Mouse (Mus musculus) inflammation-experienced regulatory T-cells, adult 6 months (primary cell): ENCODE data around the gene Btbd19. TPM values are rescaled to one million over a fixed set of nuclear protein-coding genes. Genes with fewer than 3 reads are reported as not detected.

Source experiments
- ATAC-seq: one replicate; pipeline ENCODE4 v1.8.0; 2017
- polyA plus RNA-seq, 3 experiments: library from polyadenylated mRNA; unstranded; fragments of 100-300 nt; shearing (Covaris generic); gene quantifications; one replicate each; pipeline ENCODE4 v1.2.1; 2017

Btbd19 gene
- polyA plus RNA-seq = 10 to 100 TPM; 24.8 to 27.2 (median 25.0) TPM

- ATAC-seq = no peak
These were observed at the start of gene Btbd19 for GRCm38 (mm10) chr4:117125348-117125909. Gene Btbd19 (minus strand): TSS chr4:117125725.

GRCm38 (mm10) chr4:117169936-117170335, 44.4 kb upstream of the Btbd19 start:
- ATAC-seq = no peak

- ATAC-seq = no peak
These were observed 35.7 kb upstream of the Btbd19 start for GRCm38 (mm10) chr4:117161183-117161582.

- no peak for ATAC-seq
These were observed 34.1 kb upstream of the Btbd19 start for GRCm38 (mm10) chr4:117159666-117160065.

- ATAC-seq = no peak
These were observed 30.8 kb upstream of the Btbd19 start for GRCm38 (mm10) chr4:117156372-117156771.

- peak; percentile 96 for ATAC-seq
These were observed 30.3 kb upstream of the Btbd19 start, which contains the start of gene Rps8 for GRCm38 (mm10) chr4:117155792-117156355. Gene Rps8 (minus strand): TSS chr4:117156243.

- ATAC-seq = no peak
These were observed 29.7 kb upstream of the Btbd19 start for GRCm38 (mm10) chr4:117155020-117155791.

GRCm38 (mm10) chr4:117152714-117153113, 27.2 kb upstream of the Btbd19 start:
- no peak for ATAC-seq

GRCm38 (mm10) chr4:117151416-117151815, 25.9 kb upstream of the Btbd19 start:
- ATAC-seq = no peak

GRCm38 (mm10) chr4:117150212-117150733, 24.7 kb upstream of the Btbd19 start:
- no peak for ATAC-seq

- ATAC-seq = no peak
These were observed 24.0 kb upstream of the Btbd19 start for GRCm38 (mm10) chr4:117149291-117150211.

GRCm38 (mm10) chr4:117148815-117149214, 23.3 kb upstream of the Btbd19 start:
- no peak for ATAC-seq

GRCm38 (mm10) chr4:117148047-117148713, 22.7 kb upstream of the Btbd19 start:
- no peak for ATAC-seq

- ATAC-seq = peak; percentile 70
These were observed 20.7 kb upstream of the Btbd19 start for GRCm38 (mm10) chr4:117146176-117146575.

GRCm38 (mm10) chr4:117145248-117145647, 19.7 kb upstream of the Btbd19 start:
- no peak for ATAC-seq

- no peak for ATAC-seq
These were observed 17.5 kb upstream of the Btbd19 start for GRCm38 (mm10) chr4:117143023-117143422.

GRCm38 (mm10) chr4:117140613-117141012, 15.1 kb upstream of the Btbd19 start:
- no peak for ATAC-seq

GRCm38 (mm10) chr4:117139217-117139612, 13.7 kb upstream of the Btbd19 start:
- peak; percentile 85 for ATAC-seq

GRCm38 (mm10) chr4:117138295-117139216, 13.0 kb upstream of the Btbd19 start:
- no peak for ATAC-seq

GRCm38 (mm10) chr4:117136034-117136433, 10.5 kb upstream of the Btbd19 start:
- ATAC-seq = no peak

- ATAC-seq = no peak
These were observed 9.1 kb upstream of the Btbd19 start for GRCm38 (mm10) chr4:117134601-117134995.
